Mouse (Mus musculus) CH12.LX (cell line): ENCODE results near the gene Drg1. TPM values are rescaled to one million over a fixed set of nuclear protein-coding genes. Genes with fewer than 3 reads are reported as not detected.

Experiments
- DNase-seq: peaks from one replicate; pipeline ENCODE4 v3.0.0-alpha.2; 2013; ENCODE audit errors: extremely low read depth
- H3K27ac ChIP-seq: 2 replicates; pipeline ENCODE4 v1.5.1; 2012; ENCODE audit warnings: low read depth, mild to moderate bottlenecking, control low read depth, moderate library complexity; ENCODE audit not compliant: insufficient read depth
- H3K27me3 ChIP-seq: replicated peaks from 2 replicates; pipeline ENCODE3; 2012; ENCODE audit warnings: inconsistent platforms
- H3K36me3 ChIP-seq, 2 experiments: replicated peaks in 1 of 2; 2 replicates each; pipeline versions ENCODE3 to v1.6.1; 2012; ENCODE audit warnings: inconsistent platforms in 1 of 2, low read length in 1 of 2, mild to moderate bottlenecking in 1 of 2, mixed read lengths in 1 of 2, moderate library complexity in 1 of 2; ENCODE audit not compliant: control insufficient read depth in 1 of 2, insufficient read depth in 1 of 2
- H3K4me1 ChIP-seq, 2 experiments: 2 replicates each; pipeline ENCODE4 v1.6.1; 2012; ENCODE audit warnings: inconsistent platforms in 1 of 2, moderate library complexity in 1 of 2; ENCODE audit not compliant: insufficient read depth in 2 of 2, control insufficient read depth in 1 of 2
- H3K4me2 ChIP-seq: 2 replicates; pipeline ENCODE4 v1.6.1; 2012; ENCODE audit warnings: low read depth, mild to moderate bottlenecking, control low read depth; ENCODE audit not compliant: poor library complexity, insufficient read depth, severe bottlenecking
- H3K4me3 ChIP-seq, 3 experiments: fragments of 150-350 bp in 1 of 3; sonication (generic) in 1 of 3; replicated peaks in 1 of 3; 2 replicates each; pipeline versions ENCODE3 to v1.5.1; 2011 to 2012; ENCODE audit warnings: low read depth in 2 of 3, low read length in 2 of 3, mild to moderate bottlenecking in 2 of 3, moderate library complexity in 2 of 3, control low read depth in 1 of 3, improper control_type of control experiment in 1 of 3, inconsistent platforms in 1 of 3, mixed read lengths in 1 of 3; ENCODE audit not compliant: poor library complexity in 1 of 3
- H3K79me2 ChIP-seq: replicated peaks from 2 replicates; pipeline ENCODE4 v1.6.1; 2012; ENCODE audit warnings: mild to moderate bottlenecking, moderate library complexity; ENCODE audit not compliant: control insufficient read depth, poor library complexity, insufficient read depth, severe bottlenecking; ENCODE audit errors: extremely low read depth
- H3K9ac ChIP-seq: 2 replicates; pipeline ENCODE4 v1.6.1; 2012; ENCODE audit warnings: low read depth, mild to moderate bottlenecking, control low read depth, moderate library complexity; ENCODE audit not compliant: insufficient read depth
- H3K9me3 ChIP-seq: replicated peaks from 2 replicates; pipeline ENCODE3; 2012; ENCODE audit warnings: low read length, inconsistent platforms, mixed read lengths
- BHLHE40 ChIP-seq: IDR thresholded peaks from 2 replicates; pipeline ENCODE4 v1.6.1; 2011; ENCODE audit warnings: mild to moderate bottlenecking, low read depth, low read length, improper control_type of control experiment
- CHD1 ChIP-seq: IDR thresholded peaks from 2 replicates; pipeline ENCODE4 v1.6.1; 2012; ENCODE audit warnings: low read depth, low read length, improper control_type of control experiment, inconsistent platforms
- E2F4 ChIP-seq: IDR thresholded peaks from 2 replicates; pipeline ENCODE4 v1.6.1; 2011; ENCODE audit warnings: low read depth, low read length, improper control_type of control experiment; ENCODE audit not compliant: insufficient replicate concordance
- EP300 ChIP-seq: IDR thresholded peaks from 2 replicates; pipeline ENCODE4 v1.6.1; 2011; ENCODE audit warnings: low read length, improper control_type of control experiment
- ETS1 ChIP-seq: conservative IDR thresholded peaks from 2 replicates; pipeline ENCODE4 v1.6.1; 2012; ENCODE audit warnings: low read depth, mild to moderate bottlenecking, inconsistent platforms, low read length, improper control_type of control experiment, moderate library complexity
- GABPA ChIP-seq: IDR thresholded peaks from 2 replicates; pipeline ENCODE4 v1.6.1; 2012; ENCODE audit warnings: low read depth, low read length, improper control_type of control experiment, inconsistent platforms; ENCODE audit not compliant: insufficient replicate concordance
- HCFC1 ChIP-seq: IDR thresholded peaks from 2 replicates; pipeline ENCODE4 v1.6.1; 2012; ENCODE audit warnings: low read depth, mild to moderate bottlenecking, inconsistent platforms, low read length, improper control_type of control experiment
- IRF4 ChIP-seq: IDR thresholded peaks from 2 replicates; pipeline ENCODE4 v1.6.1; 2014; ENCODE audit warnings: low read depth, mild to moderate bottlenecking, inconsistent platforms, low read length, improper control_type of control experiment
- JUND ChIP-seq: conservative IDR thresholded peaks from 2 replicates; pipeline ENCODE4 v1.6.1; 2011; ENCODE audit warnings: low read depth, low read length, improper control_type of control experiment
- KAT2A ChIP-seq: IDR thresholded peaks from 2 replicates; pipeline ENCODE4 v1.6.1; 2012; ENCODE audit warnings: low read length, improper control_type of control experiment, inconsistent platforms; ENCODE audit not compliant: insufficient replicate concordance
- MAFK ChIP-seq: IDR thresholded peaks from 2 replicates; pipeline ENCODE4 v1.6.1; 2011; ENCODE audit warnings: low read length, improper control_type of control experiment; ENCODE audit not compliant: insufficient replicate concordance
- MAZ ChIP-seq: IDR thresholded peaks from 2 replicates; pipeline ENCODE4 v1.6.1; 2012; ENCODE audit warnings: low read depth, mild to moderate bottlenecking, inconsistent platforms, low read length, improper control_type of control experiment, moderate library complexity
- MEF2A ChIP-seq: IDR thresholded peaks from 2 replicates; pipeline ENCODE4 v1.6.1; 2014; ENCODE audit warnings: low read depth, mild to moderate bottlenecking, inconsistent platforms, low read length, improper control_type of control experiment, borderline replicate concordance
- MXI1 ChIP-seq: IDR thresholded peaks from 2 replicates; pipeline ENCODE4 v1.6.1; 2011; ENCODE audit warnings: mild to moderate bottlenecking, low read depth, low read length, improper control_type of control experiment
- MYC ChIP-seq: IDR thresholded peaks from 2 replicates; pipeline ENCODE4 v1.6.1; 2011; ENCODE audit warnings: low read depth, mild to moderate bottlenecking, improper control_type of control experiment, low read length
- NELFE ChIP-seq: IDR thresholded peaks from 2 replicates; pipeline ENCODE4 v1.6.1; 2011; ENCODE audit warnings: low read depth, low read length, improper control_type of control experiment
- NRF1 ChIP-seq: IDR thresholded peaks from 2 replicates; pipeline ENCODE4 v1.6.1; 2014; ENCODE audit warnings: low read depth, mild to moderate bottlenecking, inconsistent platforms, low read length, improper control_type of control experiment, moderate library complexity
- RCOR1 ChIP-seq: conservative IDR thresholded peaks from 2 replicates; pipeline ENCODE4 v1.6.1; 2012; ENCODE audit warnings: low read depth, mild to moderate bottlenecking, inconsistent platforms, low read length, improper control_type of control experiment
- SIN3A ChIP-seq: IDR thresholded peaks from 2 replicates; pipeline ENCODE4 v1.6.1; 2012; ENCODE audit warnings: low read length, improper control_type of control experiment, inconsistent platforms
- TBP ChIP-seq: conservative IDR thresholded peaks from 2 replicates; pipeline ENCODE4 v1.6.1; 2011; ENCODE audit warnings: low read depth, low read length, improper control_type of control experiment
- TCF12 ChIP-seq: IDR thresholded peaks from 2 replicates; pipeline ENCODE4 v1.6.1; 2014; ENCODE audit warnings: low read depth, mild to moderate bottlenecking, inconsistent platforms, low read length, improper control_type of control experiment
- UBTF ChIP-seq: IDR thresholded peaks from 2 replicates; pipeline ENCODE4 v1.6.1; 2012; ENCODE audit warnings: low read depth, mild to moderate bottlenecking, inconsistent platforms, low read length, improper control_type of control experiment, moderate library complexity
- USF1 ChIP-seq: IDR thresholded peaks from 2 replicates; pipeline ENCODE4 v1.6.1; 2014; ENCODE audit warnings: low read depth, mild to moderate bottlenecking, inconsistent platforms, low read length, improper control_type of control experiment
- USF2 ChIP-seq: conservative IDR thresholded peaks from 2 replicates; pipeline ENCODE4 v1.6.1; 2011; ENCODE audit warnings: low read depth, low read length, improper control_type of control experiment
- ZC3H11A ChIP-seq: IDR thresholded peaks from 2 replicates; pipeline ENCODE4 v1.6.1; 2012; ENCODE audit warnings: low read depth, mild to moderate bottlenecking, inconsistent platforms, low read length, improper control_type of control experiment
- ZMIZ1 ChIP-seq: IDR thresholded peaks from 2 replicates; pipeline ENCODE4 v1.6.1; 2012; ENCODE audit warnings: low read depth, mild to moderate bottlenecking, inconsistent platforms, low read length, improper control_type of control experiment
- dilution Hi-C: fragments of 300-500 bp; cut with MboI; formaldehyde crosslinking; loops from 2 replicates; pipeline ENCODE4 v1.14.3; 2020; ENCODE audit warnings: low sequenced_read_pairs; ENCODE audit not compliant: extremely low pct_unique_long_range_greater_than_20kb, extremely low pct_ligation_motif_present
- in situ Hi-C: fragments of 300-500 bp; cut with MboI; formaldehyde crosslinking; loops from 3 replicates; pipeline ENCODE4 v1.14.3; 2019; ENCODE audit warnings: low sequenced_read_pairs, low pct_ligation_motif_present, low pct_unique_long_range_greater_than_20kb, mixed read lengths
- polyA plus RNA-seq: library from polyadenylated mRNA; unstranded; fragments of >175 nt; gene quantifications from 2 replicates; pipeline ENCODE4 v1.2.1, GENCODE M21; 2012; ENCODE audit warnings: low read depth; ENCODE audit not compliant: insufficient read length
- total RNA-seq, 2 experiments: library from RNA; depleted of rRNA; stranded (reverse); fragments of 300-350 nt in 1 of 2; fragments of >200 nt in 1 of 2; gene quantifications; 2 replicates each; pipeline ENCODE4 v1.2.3; 2012 to 2014

Gene Drg1
- total and polyA plus RNA-seq, 3 experiments: 158 to 480 (median 249) TPM

DNA sequence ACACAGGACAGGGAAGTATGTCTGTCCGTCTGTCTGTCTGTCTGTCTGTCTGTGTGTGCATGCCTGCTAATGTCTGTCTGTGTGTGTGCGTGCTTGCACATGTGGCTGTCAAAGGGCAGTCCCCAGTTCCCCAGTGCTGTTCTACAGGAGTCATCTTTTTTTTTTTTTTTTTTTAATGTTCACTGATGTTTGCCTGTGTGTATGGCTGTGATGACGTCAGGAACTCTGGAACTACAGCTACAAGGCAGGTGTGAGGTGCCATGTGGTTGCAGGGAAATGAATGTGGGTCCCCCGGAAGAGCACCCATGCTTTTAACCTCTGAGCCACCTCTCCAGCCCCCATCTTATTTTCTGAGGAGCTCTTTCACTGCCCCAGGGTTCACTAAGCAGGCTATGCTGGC lies 43.7 kb upstream of the Drg1 start:
- Histone ChIP-seq H3K27me3 (no peaks in the 10 kb centered on the region), H3K4me3 (no peak overlapping the region), H3K4me2 (no peak overlapping the region), H3K4me1 (peaks cover 8 to 65% of the 10 kb centered on the region in 2 experiments; a peak in 3 of 4 replicates), H3K27ac (no peak overlapping the region), H3K9ac (no peak overlapping the region), H3K79me2 (no peaks in the 10 kb centered on the region), H3K36me3 (peaks cover 47 to 87% of the 10 kb centered on the region in 2 experiments), H3K9me3 (no peaks in the 10 kb centered on the region)
- in situ Hi-C loops (no loop called here), dilution Hi-C loops (no loop called here)
- DNase-seq: no peak
- TF ChIP-seq KAT2A (no peak), UBTF (no peak), ZMIZ1 (no peak), NRF1 (no peak), MYC (no peak)

DNA sequence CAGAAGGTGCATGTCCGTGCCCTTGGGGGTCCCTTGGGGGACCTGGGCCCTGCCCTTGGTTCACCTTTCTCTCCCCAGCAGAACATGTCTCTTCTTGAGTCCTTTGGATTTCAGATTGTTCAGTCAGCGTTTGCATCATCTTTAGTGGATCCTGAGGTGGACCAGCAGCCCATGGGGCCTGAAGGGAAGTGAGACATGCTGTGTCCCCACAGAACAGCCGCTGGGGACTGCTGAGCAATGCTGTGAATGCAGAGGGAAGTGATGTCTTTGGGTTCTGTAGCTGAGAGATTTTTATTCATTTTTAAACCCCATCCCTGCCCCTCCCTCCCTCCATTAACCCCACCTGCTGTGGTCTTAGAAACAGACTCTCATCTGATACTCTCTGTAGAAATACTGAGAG lies 41.7 kb upstream of the Drg1 start:
- no peak overlapping the region for H3K4me3 ChIP-seq
- H3K36me3 ChIP-seq: peaks cover 52 to 95% of the 10 kb centered on the region in 2 experiments
- peak overlapping the region; percentile 65 for H3K27ac ChIP-seq
- no peak overlapping the region for H3K4me2 ChIP-seq
- no peaks in the 10 kb centered on the region for H3K9me3 ChIP-seq
- dilution Hi-C loops (no loop called here), in situ Hi-C loops (no loop called here)
- H3K27me3 ChIP-seq: no peaks in the 10 kb centered on the region
- H3K9ac ChIP-seq: no peak overlapping the region
- no peaks in the 10 kb centered on the region for H3K79me2 ChIP-seq
- peak; percentile 83 for DNase-seq
- peaks cover 8 to 54% of the 10 kb centered on the region in 2 experiments; a peak in 3 of 4 replicates for H3K4me1 ChIP-seq
- no peak for TF ChIP-seq MYC
- peak; percentile 14; the same call in 1 of the 2 replicates for TF ChIP-seq ETS1
- TF ChIP-seq MAZ: no peak
- peak; percentile 59; the same call in 1 of the 2 replicates for TF ChIP-seq IRF4
- no peak for TF ChIP-seq NRF1
- TF ChIP-seq ZC3H11A: no peak
- no peak for TF ChIP-seq USF2
- no peak for TF ChIP-seq ZMIZ1
- no peak for TF ChIP-seq TBP
- 0 out of 2 replicates have a peak, but pooled peaks have one; percentile 35 for TF ChIP-seq EP300
- no peak for TF ChIP-seq BHLHE40
- no peak for TF ChIP-seq USF1
- TF ChIP-seq KAT2A: no peak
- TF ChIP-seq MAFK: no peak
- no peak for TF ChIP-seq E2F4
- TF ChIP-seq NELFE: no peak
- no peak for TF ChIP-seq MEF2A
- TF ChIP-seq UBTF: no peak
- TF ChIP-seq MXI1: no peak
- TF ChIP-seq HCFC1: no peak
- TF ChIP-seq SIN3A: no peak
- no peak for TF ChIP-seq RCOR1
- TF ChIP-seq CHD1: no peak
- TF ChIP-seq GABPA: no peak
- no peak for TF ChIP-seq TCF12
- no peak for TF ChIP-seq JUND
